Mouse (Mus musculus): ENCODE measurements at regions not wholly inside any gene's neighbourhood (a gene's known extent, or its start where the extent isn't known, plus 50 kb on each side); places are given as distances from the start of the nearest gene placed in this dataset.

GRCm38 (mm10) chr13:47368041-47368823 lies 245.8 kb downstream of the Rnf144b start:
- 51% methylated on average over 13 of the region's 13 CpGs for WGBS
- Histone ChIP-seq H3K4me1 (ENCODE audit: control insufficient read depth, insufficient read depth, low read length) (no peaks in the 10 kb centered on the region), H3K27ac (ENCODE audit: insufficient read depth, low read depth, low read length) (no peak overlapping the region), H3K4me3 (ENCODE audit: insufficient read depth, low read depth, low read length) (no peak overlapping the region)
- TF ChIP-seq POLR2A (IDR thresholded peaks at IDR 0.05; ENCODE audit: insufficient read depth, low read depth, low read length) (no peak), CTCF (IDR thresholded peaks at IDR 0.05; ENCODE audit: insufficient read depth, low read depth, low read length) (no peak)

DNA sequence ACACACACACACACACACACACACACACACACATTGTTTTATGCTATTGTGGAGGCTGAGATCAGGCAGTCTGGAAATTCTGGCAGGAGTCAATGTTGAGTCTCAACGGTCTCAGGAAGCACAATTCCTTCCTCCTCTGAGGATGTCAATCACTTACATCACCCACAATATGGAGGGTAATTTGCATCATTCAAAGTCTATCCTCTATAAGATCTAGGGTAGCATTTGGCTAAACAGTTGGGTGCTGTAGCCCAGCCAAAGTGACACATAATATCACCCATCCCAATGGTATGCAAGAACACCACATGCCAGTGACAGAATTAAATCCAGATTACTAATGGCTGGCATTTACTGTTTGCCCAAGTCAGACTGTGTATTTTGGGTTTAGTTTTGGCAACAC lies 252.1 kb downstream of the Rnf144b start:
- Histone ChIP-seq H3K27ac (ENCODE audit: insufficient read depth, low read depth, low read length) (no peak overlapping the region), H3K4me1 (ENCODE audit: control insufficient read depth, insufficient read depth, low read length) (no peaks in the 10 kb centered on the region), H3K4me3 (ENCODE audit: insufficient read depth, low read depth, low read length) (no peak overlapping the region)
- TF ChIP-seq POLR2A (IDR thresholded peaks at IDR 0.05; ENCODE audit: insufficient read depth, low read depth, low read length) (no peak), CTCF (IDR thresholded peaks at IDR 0.05; ENCODE audit: insufficient read depth, low read depth, low read length) (no peak)
- 33% methylated on average over 1 of the region's 1 CpGs for WGBS

DNA sequence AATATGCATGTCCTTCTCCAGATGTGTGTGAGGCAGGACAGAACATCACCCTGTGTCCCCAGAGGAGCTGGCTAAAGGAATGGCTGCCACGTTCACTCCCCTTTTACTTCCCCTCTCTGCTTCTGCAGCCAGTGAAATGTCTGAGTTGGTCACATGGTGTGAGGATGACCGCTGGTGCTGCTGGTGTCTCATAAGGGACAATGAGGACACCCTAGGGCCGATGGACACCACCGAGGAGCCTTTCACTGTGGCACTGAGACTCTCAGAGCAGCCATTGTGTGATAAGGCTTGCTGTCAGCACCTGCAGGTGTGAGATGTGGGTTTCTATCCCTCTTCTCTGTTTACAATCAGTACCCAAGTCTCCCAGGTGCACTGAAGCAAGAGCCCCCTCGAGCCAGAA lies 268.6 kb downstream of the Rnf144b start:
- no peak overlapping the region for H3K4me3 ChIP-seq (ENCODE audit: insufficient read depth, low read depth, low read length)
- 75% methylated on average over 5 of the region's 5 CpGs for WGBS

DNA sequence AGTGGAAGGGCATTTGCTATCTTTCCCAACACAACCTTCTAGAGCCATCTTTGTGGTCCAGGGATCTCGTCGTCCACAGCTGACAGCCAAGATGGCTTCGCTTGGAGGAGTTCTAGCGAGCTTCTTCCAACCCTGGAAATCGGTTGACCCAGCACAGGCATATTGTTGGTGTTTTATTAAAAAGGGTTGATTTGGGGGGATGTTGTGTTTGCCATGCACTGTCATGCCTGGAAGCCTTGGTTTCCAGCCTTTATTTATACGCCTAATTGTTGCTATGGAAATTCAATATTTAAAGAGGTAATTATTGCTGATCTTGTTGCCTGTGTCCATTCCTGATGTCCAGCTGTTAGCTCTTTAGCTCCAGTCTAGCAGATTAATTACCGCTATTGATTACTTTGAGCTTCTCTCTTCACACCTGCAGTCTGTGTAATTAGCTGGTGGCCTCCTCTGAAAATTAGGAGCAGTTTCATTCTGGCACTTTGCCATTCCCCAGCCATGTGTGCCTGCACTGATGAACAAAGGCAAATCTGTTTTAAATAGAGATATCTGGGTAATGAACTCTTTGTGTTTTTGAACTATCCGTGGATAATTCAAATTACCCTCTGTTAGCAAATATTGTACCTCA lies 275.4 kb downstream of the Rnf144b start:
- WGBS, result 42% methylated on average over 8 of the region's 8 CpGs
- TF ChIP-seq CTCF (IDR thresholded peaks at IDR 0.05; ENCODE audit: insufficient read depth, low read depth, low read length) (no peak), POLR2A (IDR thresholded peaks at IDR 0.05; ENCODE audit: insufficient read depth, low read depth, low read length) (no peak)
- H3K4me1 ChIP-seq (ENCODE audit: control insufficient read depth, insufficient read depth, low read length), result no peaks in the 10 kb centered on the region
- H3K4me3 ChIP-seq (ENCODE audit: insufficient read depth, low read depth, low read length), result no peak overlapping the region
- H3K27ac ChIP-seq (ENCODE audit: insufficient read depth, low read depth, low read length), result no peak overlapping the region

More for the DNA sequence above, 268.6 kb downstream of the Rnf144b start:
- H3K4me1 ChIP-seq (ENCODE audit: control insufficient read depth, insufficient read depth, low read length), result no peaks in the 10 kb centered on the region
- H3K27ac ChIP-seq (ENCODE audit: insufficient read depth, low read depth, low read length), result no peak overlapping the region
- TF ChIP-seq CTCF (IDR thresholded peaks at IDR 0.05; ENCODE audit: insufficient read depth, low read depth, low read length) (no peak), POLR2A (IDR thresholded peaks at IDR 0.05; ENCODE audit: insufficient read depth, low read depth, low read length) (no peak)

GRCm38 (mm10) chr13:47398976-47399375 lies 276.5 kb downstream of the Rnf144b start:
- Histone ChIP-seq H3K4me3 (ENCODE audit: insufficient read depth, low read depth, low read length) (no peak overlapping the region), H3K27ac (ENCODE audit: insufficient read depth, low read depth, low read length) (no peak overlapping the region), H3K4me1 (ENCODE audit: control insufficient read depth, insufficient read depth, low read length) (no peaks in the 10 kb centered on the region)
- TF ChIP-seq POLR2A (IDR thresholded peaks at IDR 0.05; ENCODE audit: insufficient read depth, low read depth, low read length) (no peak), CTCF (IDR thresholded peaks at IDR 0.05; ENCODE audit: insufficient read depth, low read depth, low read length) (no peak)
- WGBS, result 74% methylated on average over 5 of the region's 5 CpGs

- 73% methylated on average over 3 of the region's 3 CpGs for WGBS
- TF ChIP-seq POLR2A (IDR thresholded peaks at IDR 0.05; ENCODE audit: insufficient read depth, low read depth, low read length) (no peak), CTCF (IDR thresholded peaks at IDR 0.05; ENCODE audit: insufficient read depth, low read depth, low read length) (no peak)
- Histone ChIP-seq H3K4me1 (ENCODE audit: control insufficient read depth, insufficient read depth, low read length) (no peaks in the 10 kb centered on the region), H3K27ac (ENCODE audit: insufficient read depth, low read depth, low read length) (no peak overlapping the region), H3K4me3 (ENCODE audit: insufficient read depth, low read depth, low read length) (no peak overlapping the region)
Observed at GRCm38 (mm10) chr13:47413261-47413660, 290.8 kb downstream of the Rnf144b start.

- TF ChIP-seq CTCF (IDR thresholded peaks at IDR 0.05; ENCODE audit: insufficient read depth, low read depth, low read length) (no peak), POLR2A (IDR thresholded peaks at IDR 0.05; ENCODE audit: insufficient read depth, low read depth, low read length) (no peak)
- WGBS, result 78% methylated on average over 9 of the region's 9 CpGs
- no peak overlapping the region for H3K4me3 ChIP-seq (ENCODE audit: insufficient read depth, low read depth, low read length)
- no peak overlapping the region for H3K27ac ChIP-seq (ENCODE audit: insufficient read depth, low read depth, low read length)
- H3K4me1 ChIP-seq (ENCODE audit: control insufficient read depth, insufficient read depth, low read length), result no peaks in the 10 kb centered on the region
Observed at GRCm38 (mm10) chr13:47413940-47414339, 291.5 kb downstream of the Rnf144b start.

DNA sequence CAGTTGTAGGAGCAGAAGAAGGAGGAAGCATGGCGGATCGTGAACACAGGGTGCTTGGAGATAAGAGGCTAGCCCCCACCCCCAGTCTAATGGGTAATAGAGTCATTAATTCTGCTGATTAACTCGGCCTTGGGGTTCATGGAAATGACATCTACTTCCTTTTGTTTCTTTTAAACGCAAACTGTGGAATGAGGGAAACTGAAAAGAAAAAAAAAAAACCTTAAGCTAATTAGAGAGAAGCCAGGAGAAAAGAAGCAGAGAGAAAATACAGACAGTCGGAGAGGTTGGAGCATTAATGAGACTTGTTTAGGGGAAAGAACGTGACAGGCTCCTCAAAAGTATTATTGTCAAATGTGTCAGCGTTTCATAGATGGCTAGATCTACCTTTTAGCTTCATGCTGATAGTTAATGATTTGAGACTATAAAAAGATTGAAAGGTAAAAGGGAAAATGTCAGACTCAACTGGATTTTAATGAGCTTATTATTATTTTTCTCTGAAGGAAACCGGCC lies 307.5 kb downstream of the Rnf144b start:
- Histone ChIP-seq H3K4me3 (ENCODE audit: insufficient read depth, low read depth, low read length) (no peak overlapping the region), H3K4me1 (ENCODE audit: control insufficient read depth, insufficient read depth, low read length) (no peaks in the 10 kb centered on the region), H3K27ac (ENCODE audit: insufficient read depth, low read depth, low read length) (no peak overlapping the region)
- 40% methylated on average over 8 of the region's 8 CpGs for WGBS
- TF ChIP-seq POLR2A (IDR thresholded peaks at IDR 0.05; ENCODE audit: insufficient read depth, low read depth, low read length) (no peak), CTCF (IDR thresholded peaks at IDR 0.05; ENCODE audit: insufficient read depth, low read depth, low read length) (no peak)

DNA sequence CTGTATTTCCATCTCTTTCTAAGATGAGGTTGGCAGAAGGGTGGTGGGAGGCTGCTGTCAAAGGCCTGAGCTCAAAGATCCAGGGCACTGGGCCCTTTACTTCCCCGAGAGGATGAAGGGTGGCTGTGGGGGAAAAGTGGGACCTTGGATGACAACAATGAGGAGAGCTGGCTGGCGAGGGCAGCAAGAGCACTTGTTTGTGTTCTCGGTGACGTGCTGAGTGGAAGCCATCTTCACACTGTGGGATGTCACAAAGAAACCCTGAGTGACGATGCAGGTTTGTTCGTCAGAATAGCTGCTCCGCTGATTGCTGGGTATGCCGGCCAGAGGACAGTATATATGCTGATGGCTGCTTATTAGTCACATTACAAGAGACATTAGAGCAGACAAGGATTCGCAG lies 308.0 kb downstream of the Rnf144b start:
- 57% methylated on average over 9 of the region's 9 CpGs for WGBS
- no peaks in the 10 kb centered on the region for H3K4me1 ChIP-seq (ENCODE audit: control insufficient read depth, insufficient read depth, low read length)
- no peak overlapping the region for H3K27ac ChIP-seq (ENCODE audit: insufficient read depth, low read depth, low read length)
- H3K4me3 ChIP-seq (ENCODE audit: insufficient read depth, low read depth, low read length), result no peak overlapping the region
- no peak for TF ChIP-seq POLR2A (IDR thresholded peaks at IDR 0.05; ENCODE audit: insufficient read depth, low read depth, low read length)
- no peak for TF ChIP-seq CTCF (IDR thresholded peaks at IDR 0.05; ENCODE audit: insufficient read depth, low read depth, low read length)

Data from olfactory bulb, adult 2 months (tissue).